Mouse (Mus musculus): ENCODE data around the gene Plgrkt. TPM values are rescaled to one million over a fixed set of nuclear protein-coding genes. Genes with fewer than 3 reads are reported as not detected.
"Not testable (repeated sequence)": the region's sequence is repeated elsewhere in the genome, so short reads cannot be mapped to it uniquely, and the experiment has no call there.

Gene Plgrkt
- 82.4 and 90.5 TPM in 2 replicates for polyA plus RNA-seq (2014; fragmentation: Nextera tagmentation; extraction: Ambion mirVana)

DNA sequence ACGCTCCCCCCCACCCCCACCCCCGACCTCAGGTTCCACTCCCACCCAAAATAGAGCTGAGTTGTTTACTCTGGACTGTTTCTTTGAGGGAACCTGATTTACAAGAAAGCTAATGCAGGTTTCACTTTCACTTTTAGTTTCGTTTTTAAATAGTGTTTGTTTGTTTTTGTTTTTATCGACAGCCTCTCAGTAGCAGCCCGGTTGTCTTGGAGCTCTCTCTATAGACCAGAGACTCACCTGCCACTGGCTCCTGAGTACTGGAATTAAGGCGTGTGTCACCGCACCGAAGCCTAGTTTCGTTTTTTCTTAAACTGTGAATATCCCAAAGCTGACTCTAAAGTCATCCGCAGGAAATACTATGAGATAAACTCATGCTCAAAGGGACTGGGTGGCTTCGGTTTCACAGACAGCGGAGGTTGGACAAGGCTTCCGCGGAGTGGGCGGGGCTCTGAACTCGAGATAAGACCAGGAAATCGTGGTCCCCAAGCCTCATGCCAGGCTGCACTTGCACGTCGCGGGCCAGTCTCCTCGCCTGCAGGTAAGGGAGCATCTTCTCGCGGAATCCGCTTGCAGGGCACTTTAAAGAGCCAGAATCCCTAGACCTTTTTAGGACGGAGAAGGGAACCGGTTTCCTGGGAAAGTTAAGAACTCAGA lies at the start of gene Plgrkt, which contains the start of gene Cd274:
Gene Plgrkt (minus strand): TSS at position 422 of the 654 bp plus-strand sequence.
Gene Cd274 (plus strand): TSS at position 487 of the 654 bp plus-strand sequence.
- ATAC-seq (ENCODE audit: low read depth), result peak; percentile 61; the same call in 1 of the 2 replicates
- H3K9me3 ChIP-seq (ENCODE audit: control insufficient read depth, low read length), result no peaks in the 10 kb centered on the region
- H3K36me3 ChIP-seq (ENCODE audit: control insufficient read depth, insufficient read depth, low read length), result no peaks in the 10 kb centered on the region
- peak within 1 kb of the TSS; percentile 64 for H3K4me2 ChIP-seq (ENCODE audit: low read depth, low read length)
- no peak within 1 kb of the TSS for H3K27ac ChIP-seq (ENCODE audit: low read depth, low read length)
- WGBS, result 6% methylated on average over 26 of the region's 26 CpGs
- no peaks in the 10 kb centered on the region for H3K27me3 ChIP-seq (ENCODE audit: control insufficient read depth, insufficient read depth, low read length)
- H3K9ac ChIP-seq (replicated peaks; ENCODE audit: low read depth, low read length), result peak within 1 kb of the TSS; percentile 51; the same call in 1 of the 2 replicates
- peak within 1 kb of the TSS; percentile 37 for H3K4me3 ChIP-seq (ENCODE audit: low read depth, low read length)
- H3K4me1 ChIP-seq (ENCODE audit: control insufficient read depth, insufficient read depth, low read length), result peaks cover 5% of the 10 kb centered on the region; the same call in 1 of the 2 replicates

GRCm38 (mm10) chr19:29416393-29416902 lies 49.3 kb upstream of the Plgrkt start:
- H3K4me1 ChIP-seq (ENCODE audit: control insufficient read depth, insufficient read depth, low read length), result no peaks in the 10 kb centered on the region
- WGBS, result 81% methylated on average over 3 of the region's 3 CpGs
- no peak overlapping the region for H3K9ac ChIP-seq (replicated peaks; ENCODE audit: low read depth, low read length)
- no peaks in the 10 kb centered on the region for H3K9me3 ChIP-seq (ENCODE audit: control insufficient read depth, low read length)
- H3K4me2 ChIP-seq (ENCODE audit: low read depth, low read length), result no peak overlapping the region
- no peak overlapping the region for H3K4me3 ChIP-seq (ENCODE audit: low read depth, low read length)
- ATAC-seq (ENCODE audit: low read depth), result no peak
- H3K36me3 ChIP-seq (ENCODE audit: control insufficient read depth, insufficient read depth, low read length), result no peaks in the 10 kb centered on the region
- H3K27me3 ChIP-seq (ENCODE audit: control insufficient read depth, insufficient read depth, low read length), result no peaks in the 10 kb centered on the region
- H3K27ac ChIP-seq (ENCODE audit: low read depth, low read length), result no peak overlapping the region

DNA sequence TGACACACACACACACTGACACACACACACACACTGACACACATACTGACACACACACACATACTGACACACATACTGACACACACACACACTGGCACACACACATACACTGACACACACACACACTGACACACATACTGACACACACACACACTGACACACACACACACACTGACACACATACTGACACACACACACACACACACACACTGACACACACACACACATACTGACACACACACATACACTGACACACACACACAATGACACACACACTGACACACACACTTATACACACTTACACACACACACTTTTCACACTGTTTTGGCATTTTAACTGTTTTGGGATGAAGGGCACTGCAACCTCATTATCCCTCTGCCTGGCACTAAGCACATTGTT lies 47.7 kb upstream of the Plgrkt start:
- not testable (repeated sequence) for H3K9me3 ChIP-seq (ENCODE audit: control insufficient read depth, low read length); H3K4me2 ChIP-seq (ENCODE audit: low read depth, low read length); H3K27me3 ChIP-seq (ENCODE audit: control insufficient read depth, insufficient read depth, low read length); ATAC-seq (ENCODE audit: low read depth); H3K27ac ChIP-seq (ENCODE audit: low read depth, low read length); H3K4me1 ChIP-seq (ENCODE audit: control insufficient read depth, insufficient read depth, low read length); H3K36me3 ChIP-seq (ENCODE audit: control insufficient read depth, insufficient read depth, low read length); H3K4me3 ChIP-seq (ENCODE audit: low read depth, low read length); H3K9ac ChIP-seq (replicated peaks; ENCODE audit: low read depth, low read length)

- Histone ChIP-seq H3K4me1 (ENCODE audit: control insufficient read depth, insufficient read depth, low read length) (no peaks in the 10 kb centered on the region), H3K4me3 (ENCODE audit: low read depth, low read length) (no peak overlapping the region), H3K4me2 (ENCODE audit: low read depth, low read length) (no peak overlapping the region), H3K27ac (ENCODE audit: low read depth, low read length) (no peak overlapping the region), H3K36me3 (ENCODE audit: control insufficient read depth, insufficient read depth, low read length) (no peaks in the 10 kb centered on the region), H3K9ac (replicated peaks; ENCODE audit: low read depth, low read length) (no peak overlapping the region), H3K9me3 (ENCODE audit: control insufficient read depth, low read length) (no peaks in the 10 kb centered on the region), H3K27me3 (ENCODE audit: control insufficient read depth, insufficient read depth, low read length) (no peaks in the 10 kb centered on the region)
- WGBS, result 89% methylated on average over 3 of the region's 3 CpGs
- ATAC-seq (ENCODE audit: low read depth), result no peak
Measured at GRCm38 (mm10) chr19:29414513-29414912, 47.3 kb upstream of the Plgrkt start.

GRCm38 (mm10) chr19:29412476-29413420 lies 45.6 kb upstream of the Plgrkt start:
- H3K27me3 ChIP-seq (ENCODE audit: control insufficient read depth, insufficient read depth, low read length), result no peaks in the 10 kb centered on the region
- H3K4me3 ChIP-seq (ENCODE audit: low read depth, low read length), result no peak overlapping the region
- H3K9me3 ChIP-seq (ENCODE audit: control insufficient read depth, low read length), result no peaks in the 10 kb centered on the region
- no peak overlapping the region for H3K9ac ChIP-seq (replicated peaks; ENCODE audit: low read depth, low read length)
- no peaks in the 10 kb centered on the region for H3K36me3 ChIP-seq (ENCODE audit: control insufficient read depth, insufficient read depth, low read length)
- no peaks in the 10 kb centered on the region for H3K4me1 ChIP-seq (ENCODE audit: control insufficient read depth, insufficient read depth, low read length)
- no peak overlapping the region for H3K4me2 ChIP-seq (ENCODE audit: low read depth, low read length)
- no peak for ATAC-seq (ENCODE audit: low read depth)
- 66% methylated on average over 6 of the region's 6 CpGs for WGBS
- H3K27ac ChIP-seq (ENCODE audit: low read depth, low read length), result no peak overlapping the region; the same call in 1 of the 2 replicates

GRCm38 (mm10) chr19:29410619-29411018 lies 43.4 kb upstream of the Plgrkt start, which contains the start of gene Pdcd1lg2:
Gene Pdcd1lg2, plus strand, starts transcription at chr19:29410919.
- Histone ChIP-seq H3K27ac (ENCODE audit: low read depth, low read length) (no peak within 1 kb of the TSS), H3K4me1 (ENCODE audit: control insufficient read depth, insufficient read depth, low read length) (no peaks in the 10 kb centered on the region), H3K9ac (replicated peaks; ENCODE audit: low read depth, low read length) (no peak within 1 kb of the TSS), H3K9me3 (ENCODE audit: control insufficient read depth, low read length) (no peaks in the 10 kb centered on the region), H3K36me3 (ENCODE audit: control insufficient read depth, insufficient read depth, low read length) (no peaks in the 10 kb centered on the region), H3K4me2 (ENCODE audit: low read depth, low read length) (no peak within 1 kb of the TSS), H3K4me3 (ENCODE audit: low read depth, low read length) (no peak within 1 kb of the TSS), H3K27me3 (ENCODE audit: control insufficient read depth, insufficient read depth, low read length) (no peaks in the 10 kb centered on the region)
- ATAC-seq (ENCODE audit: low read depth), result no peak
- 88% methylated on average over 4 of the region's 4 CpGs for WGBS

DNA sequence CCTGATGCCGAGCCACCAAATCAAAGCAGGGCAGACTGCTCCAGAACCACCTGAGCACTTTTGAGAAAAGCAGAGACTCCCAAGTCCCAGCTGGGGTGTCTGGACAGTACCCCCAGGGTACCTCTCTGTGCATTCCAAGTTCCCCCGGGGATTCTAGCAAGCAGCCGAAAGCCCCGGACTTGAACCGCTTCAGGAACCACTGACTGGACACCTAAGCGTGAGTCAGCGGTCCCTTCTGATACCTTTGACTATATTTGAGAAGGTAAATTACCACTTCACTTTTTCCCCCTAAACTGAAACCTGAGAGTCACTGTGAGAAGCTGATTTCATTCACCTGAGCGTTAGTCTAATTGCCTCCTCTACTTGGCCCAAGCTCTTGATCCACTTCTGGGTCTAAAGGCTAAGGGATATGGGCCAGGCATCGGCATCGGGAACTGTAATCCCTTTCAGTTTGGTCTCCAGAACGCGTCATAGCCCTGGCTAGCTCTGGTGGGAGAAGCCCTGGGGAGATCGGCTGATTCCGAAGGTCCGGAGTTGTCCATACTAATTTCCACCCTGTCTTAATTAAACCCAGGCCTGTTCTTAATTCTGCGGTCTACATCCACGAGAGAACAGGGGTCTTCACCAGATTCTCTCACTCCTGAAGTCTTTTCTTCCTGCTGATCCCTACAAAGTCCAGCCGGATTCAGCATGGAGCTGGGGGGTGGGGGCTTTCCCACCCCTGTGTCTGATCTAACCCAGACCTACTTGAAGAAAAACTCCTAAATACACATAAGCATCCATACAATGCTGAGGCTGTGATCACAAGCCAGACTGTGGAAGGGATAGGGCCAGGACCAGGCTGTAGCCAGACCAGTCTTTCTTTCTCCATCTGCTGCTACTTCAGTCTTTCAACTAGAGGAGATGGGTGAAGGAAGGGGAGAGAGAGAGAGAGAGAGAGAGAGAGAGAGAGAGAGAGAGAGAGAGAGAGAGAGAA lies 39.1 kb upstream of the Plgrkt start:
- WGBS, result 85% methylated on average over 18 of the region's 18 CpGs
- Histone ChIP-seq H3K4me1 (ENCODE audit: control insufficient read depth, insufficient read depth, low read length) (no peaks in the 10 kb centered on the region), H3K36me3 (ENCODE audit: control insufficient read depth, insufficient read depth, low read length) (no peaks in the 10 kb centered on the region), H3K9ac (replicated peaks; ENCODE audit: low read depth, low read length) (no peak overlapping the region), H3K4me2 (ENCODE audit: low read depth, low read length) (no peak overlapping the region), H3K4me3 (ENCODE audit: low read depth, low read length) (no peak overlapping the region), H3K9me3 (ENCODE audit: control insufficient read depth, low read length) (no peaks in the 10 kb centered on the region), H3K27ac (ENCODE audit: low read depth, low read length) (no peak overlapping the region), H3K27me3 (ENCODE audit: control insufficient read depth, insufficient read depth, low read length) (no peaks in the 10 kb centered on the region)
- ATAC-seq (ENCODE audit: low read depth), result no peak

GRCm38 (mm10) chr19:29405388-29405787 lies 38.2 kb upstream of the Plgrkt start:
- H3K9ac ChIP-seq (replicated peaks; ENCODE audit: low read depth, low read length), result no peak overlapping the region
- ATAC-seq (ENCODE audit: low read depth), result no peak
- no peak overlapping the region for H3K4me3 ChIP-seq (ENCODE audit: low read depth, low read length)
- no peaks in the 10 kb centered on the region for H3K36me3 ChIP-seq (ENCODE audit: control insufficient read depth, insufficient read depth, low read length)
- H3K27me3 ChIP-seq (ENCODE audit: control insufficient read depth, insufficient read depth, low read length), result no peaks in the 10 kb centered on the region
- WGBS, result 46% methylated on average over 2 of the region's 2 CpGs
- no peaks in the 10 kb centered on the region for H3K9me3 ChIP-seq (ENCODE audit: control insufficient read depth, low read length)
- H3K27ac ChIP-seq (ENCODE audit: low read depth, low read length), result no peak overlapping the region
- H3K4me1 ChIP-seq (ENCODE audit: control insufficient read depth, insufficient read depth, low read length), result no peaks in the 10 kb centered on the region
- H3K4me2 ChIP-seq (ENCODE audit: low read depth, low read length), result no peak overlapping the region

Data from neural tube, embryonic 14.5 days (tissue).